Mouse (Mus musculus) CH12.LX (cell line): ENCODE results near the gene Mtmr1. TPM values are rescaled to one million over a fixed set of nuclear protein-coding genes. Genes with fewer than 3 reads are reported as not detected.

Experiments
- DNase-seq: peaks from one replicate; pipeline ENCODE4 v3.0.0-alpha.2; 2013; ENCODE audit errors: extremely low read depth
- H3K27ac ChIP-seq: 2 replicates; pipeline ENCODE4 v1.5.1; 2012; ENCODE audit warnings: low read depth, mild to moderate bottlenecking, control low read depth, moderate library complexity; ENCODE audit not compliant: insufficient read depth
- H3K27me3 ChIP-seq: replicated peaks from 2 replicates; pipeline ENCODE3; 2012; ENCODE audit warnings: inconsistent platforms
- H3K36me3 ChIP-seq, 2 experiments: replicated peaks in 1 of 2; 2 replicates each; pipeline versions ENCODE3 to v1.6.1; 2012; ENCODE audit warnings: inconsistent platforms in 1 of 2, low read length in 1 of 2, mild to moderate bottlenecking in 1 of 2, mixed read lengths in 1 of 2, moderate library complexity in 1 of 2; ENCODE audit not compliant: control insufficient read depth in 1 of 2, insufficient read depth in 1 of 2
- H3K4me1 ChIP-seq, 2 experiments: 2 replicates each; pipeline ENCODE4 v1.6.1; 2012; ENCODE audit warnings: inconsistent platforms in 1 of 2, moderate library complexity in 1 of 2; ENCODE audit not compliant: insufficient read depth in 2 of 2, control insufficient read depth in 1 of 2
- H3K4me2 ChIP-seq: 2 replicates; pipeline ENCODE4 v1.6.1; 2012; ENCODE audit warnings: low read depth, mild to moderate bottlenecking, control low read depth; ENCODE audit not compliant: poor library complexity, insufficient read depth, severe bottlenecking
- H3K4me3 ChIP-seq, 3 experiments: fragments of 150-350 bp in 1 of 3; sonication (generic) in 1 of 3; replicated peaks in 1 of 3; 2 replicates each; pipeline versions ENCODE3 to v1.5.1; 2011 to 2012; ENCODE audit warnings: low read depth in 2 of 3, low read length in 2 of 3, mild to moderate bottlenecking in 2 of 3, moderate library complexity in 2 of 3, control low read depth in 1 of 3, improper control_type of control experiment in 1 of 3, inconsistent platforms in 1 of 3, mixed read lengths in 1 of 3; ENCODE audit not compliant: poor library complexity in 1 of 3
- H3K79me2 ChIP-seq: replicated peaks from 2 replicates; pipeline ENCODE4 v1.6.1; 2012; ENCODE audit warnings: mild to moderate bottlenecking, moderate library complexity; ENCODE audit not compliant: control insufficient read depth, poor library complexity, insufficient read depth, severe bottlenecking; ENCODE audit errors: extremely low read depth
- H3K9ac ChIP-seq: 2 replicates; pipeline ENCODE4 v1.6.1; 2012; ENCODE audit warnings: low read depth, mild to moderate bottlenecking, control low read depth, moderate library complexity; ENCODE audit not compliant: insufficient read depth
- H3K9me3 ChIP-seq: replicated peaks from 2 replicates; pipeline ENCODE3; 2012; ENCODE audit warnings: low read length, inconsistent platforms, mixed read lengths
- BHLHE40 ChIP-seq: IDR thresholded peaks from 2 replicates; pipeline ENCODE4 v1.6.1; 2011; ENCODE audit warnings: mild to moderate bottlenecking, low read depth, low read length, improper control_type of control experiment
- CHD2 ChIP-seq: IDR thresholded peaks from 2 replicates; pipeline ENCODE4 v1.6.1; 2011; ENCODE audit warnings: low read length, improper control_type of control experiment
- CTCF ChIP-seq, 2 experiments: IDR thresholded peaks in 1 of 2; conservative IDR thresholded peaks in 1 of 2; 2 replicates each; pipeline ENCODE4 v1.5.1; 2011 to 2012; ENCODE audit warnings: low read depth in 2 of 2, low read length in 2 of 2, improper control_type of control experiment in 1 of 2, inconsistent platforms in 1 of 2, mild to moderate bottlenecking in 1 of 2, moderate library complexity in 1 of 2
- ELF1 ChIP-seq: IDR thresholded peaks from 2 replicates; pipeline ENCODE4 v1.6.1; 2014; ENCODE audit warnings: low read depth, mild to moderate bottlenecking, inconsistent platforms, low read length, improper control_type of control experiment
- EP300 ChIP-seq: IDR thresholded peaks from 2 replicates; pipeline ENCODE4 v1.6.1; 2011; ENCODE audit warnings: low read length, improper control_type of control experiment
- ETS1 ChIP-seq: conservative IDR thresholded peaks from 2 replicates; pipeline ENCODE4 v1.6.1; 2012; ENCODE audit warnings: low read depth, mild to moderate bottlenecking, inconsistent platforms, low read length, improper control_type of control experiment, moderate library complexity
- IRF4 ChIP-seq: IDR thresholded peaks from 2 replicates; pipeline ENCODE4 v1.6.1; 2014; ENCODE audit warnings: low read depth, mild to moderate bottlenecking, inconsistent platforms, low read length, improper control_type of control experiment
- JUN ChIP-seq: IDR thresholded peaks from 2 replicates; pipeline ENCODE4 v1.6.1; 2011; ENCODE audit warnings: low read depth, mild to moderate bottlenecking, low read length, improper control_type of control experiment, moderate library complexity; ENCODE audit not compliant: insufficient read depth
- MAZ ChIP-seq: IDR thresholded peaks from 2 replicates; pipeline ENCODE4 v1.6.1; 2012; ENCODE audit warnings: low read depth, mild to moderate bottlenecking, inconsistent platforms, low read length, improper control_type of control experiment, moderate library complexity
- MEF2A ChIP-seq: IDR thresholded peaks from 2 replicates; pipeline ENCODE4 v1.6.1; 2014; ENCODE audit warnings: low read depth, mild to moderate bottlenecking, inconsistent platforms, low read length, improper control_type of control experiment, borderline replicate concordance
- MXI1 ChIP-seq: IDR thresholded peaks from 2 replicates; pipeline ENCODE4 v1.6.1; 2011; ENCODE audit warnings: mild to moderate bottlenecking, low read depth, low read length, improper control_type of control experiment
- PAX5 ChIP-seq: IDR thresholded peaks from 2 replicates; pipeline ENCODE4 v1.6.1; 2012; ENCODE audit warnings: low read length, inconsistent platforms, mixed read lengths
- POLR2A ChIP-seq: IDR thresholded peaks from 2 replicates; pipeline ENCODE4 v1.6.1; 2011; ENCODE audit warnings: low read depth, mild to moderate bottlenecking, improper control_type of control experiment, low read length
- RAD21 ChIP-seq: IDR thresholded peaks from 2 replicates; pipeline ENCODE4 v1.6.1; 2011; ENCODE audit warnings: low read depth, mild to moderate bottlenecking, low read length, improper control_type of control experiment, moderate library complexity
- SIN3A ChIP-seq: IDR thresholded peaks from 2 replicates; pipeline ENCODE4 v1.6.1; 2012; ENCODE audit warnings: low read length, improper control_type of control experiment, inconsistent platforms
- SMC3 ChIP-seq: IDR thresholded peaks from 2 replicates; pipeline ENCODE4 v1.6.1; 2011; ENCODE audit warnings: low read depth, low read length, improper control_type of control experiment
- TBP ChIP-seq: conservative IDR thresholded peaks from 2 replicates; pipeline ENCODE4 v1.6.1; 2011; ENCODE audit warnings: low read depth, low read length, improper control_type of control experiment
- ZC3H11A ChIP-seq: IDR thresholded peaks from 2 replicates; pipeline ENCODE4 v1.6.1; 2012; ENCODE audit warnings: low read depth, mild to moderate bottlenecking, inconsistent platforms, low read length, improper control_type of control experiment
- ZKSCAN1 ChIP-seq: IDR thresholded peaks from 2 replicates; pipeline ENCODE4 v1.6.1; 2012; ENCODE audit warnings: low read depth, inconsistent platforms, low read length, improper control_type of control experiment, borderline replicate concordance
- ZMIZ1 ChIP-seq: IDR thresholded peaks from 2 replicates; pipeline ENCODE4 v1.6.1; 2012; ENCODE audit warnings: low read depth, mild to moderate bottlenecking, inconsistent platforms, low read length, improper control_type of control experiment
- ZNF384 ChIP-seq: IDR thresholded peaks from 2 replicates; pipeline ENCODE4 v1.6.1; 2012; ENCODE audit warnings: low read depth, low read length, improper control_type of control experiment, inconsistent platforms
- dilution Hi-C: fragments of 300-500 bp; cut with MboI; formaldehyde crosslinking; loops from 2 replicates; pipeline ENCODE4 v1.14.3; 2020; ENCODE audit warnings: low sequenced_read_pairs; ENCODE audit not compliant: extremely low pct_unique_long_range_greater_than_20kb, extremely low pct_ligation_motif_present
- in situ Hi-C: fragments of 300-500 bp; cut with MboI; formaldehyde crosslinking; loops from 3 replicates; pipeline ENCODE4 v1.14.3; 2019; ENCODE audit warnings: low sequenced_read_pairs, low pct_ligation_motif_present, low pct_unique_long_range_greater_than_20kb, mixed read lengths
- polyA plus RNA-seq: library from polyadenylated mRNA; unstranded; fragments of >175 nt; gene quantifications from 2 replicates; pipeline ENCODE4 v1.2.1, GENCODE M21; 2012; ENCODE audit warnings: low read depth; ENCODE audit not compliant: insufficient read length
- total RNA-seq, 2 experiments: library from RNA; depleted of rRNA; stranded (reverse); fragments of 300-350 nt in 1 of 2; fragments of >200 nt in 1 of 2; gene quantifications; 2 replicates each; pipeline ENCODE4 v1.2.3; 2012 to 2014

Gene Mtmr1
- total and polyA plus RNA-seq, 3 experiments = 15.3 to 35.3 (median 17.5) TPM

DNA sequence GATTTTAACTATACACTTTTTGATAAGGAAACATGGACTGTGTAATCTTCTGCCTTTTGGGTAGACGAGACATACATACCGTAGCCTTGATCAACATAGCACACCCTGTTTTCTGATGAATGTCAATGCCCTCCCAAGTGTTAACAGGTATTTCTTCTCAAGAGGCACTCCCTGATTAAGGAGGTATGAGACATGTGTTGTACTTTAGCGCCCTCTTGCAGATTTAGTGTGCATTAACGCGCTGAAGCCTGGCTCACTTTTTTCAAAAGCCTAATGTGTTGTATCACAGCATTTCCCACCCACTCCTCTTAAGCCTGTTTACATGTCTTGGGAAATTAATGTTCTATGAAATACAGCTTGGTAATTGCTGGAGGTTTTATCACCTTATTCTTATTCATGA is 17.0 kb downstream of the Mtmr1 start:
- in situ Hi-C loops = no loop called here
- no peaks in the 10 kb centered on the region for H3K27me3 ChIP-seq
- no peaks in the 10 kb centered on the region for H3K79me2 ChIP-seq
- H3K36me3 ChIP-seq = peaks cover 3 to 19% of the 10 kb centered on the region in 2 experiments
- peak; percentile 34 for DNase-seq
- H3K4me2 ChIP-seq = no peak overlapping the region
- dilution Hi-C loops = no loop called here
- no peak overlapping the region for H3K4me3 ChIP-seq
- H3K9ac ChIP-seq = no peak overlapping the region
- no peaks in the 10 kb centered on the region for H3K4me1 ChIP-seq
- no peak for TF ChIP-seq ELF1
- TF ChIP-seq EP300 = no peak
- no peak for TF ChIP-seq POLR2A
- no peak for TF ChIP-seq MAZ
- TF ChIP-seq ZKSCAN1 = no peak
- no peak for TF ChIP-seq ZNF384
- TF ChIP-seq CTCF (conservative IDR thresholded peaks at IDR 0.05 in 1 of 2, IDR thresholded peaks at IDR 0.05 in 1 of 2; ENCODE audit: low read depth in 2 of 2, low read length in 2 of 2) = peak; percentile 48 to 71; a peak in 3 of 4 replicates
- TF ChIP-seq ZMIZ1 = no peak
- no peak for TF ChIP-seq BHLHE40
- no peak for TF ChIP-seq SIN3A
- no peak for TF ChIP-seq CHD2
- TF ChIP-seq MEF2A = no peak
- TF ChIP-seq SMC3 = peak; percentile 43
- no peak for TF ChIP-seq ETS1
- peak; percentile 69 for TF ChIP-seq RAD21
- no peak for TF ChIP-seq PAX5
- TF ChIP-seq JUN = no peak
- no peak overlapping the region for H3K27ac ChIP-seq
- no peaks in the 10 kb centered on the region for H3K9me3 ChIP-seq

GRCm38 (mm10) chrX:71396326-71396725 is 31.8 kb downstream of the Mtmr1 start:
- dilution Hi-C loops = no loop called here

More at GRCm38 (mm10) chrX:71396326-71396725, 31.8 kb downstream of the Mtmr1 start:
- in situ Hi-C loops = no loop called here
- Histone ChIP-seq H3K4me3 (no peak overlapping the region), H3K9me3 (no peaks in the 10 kb centered on the region), H3K36me3 (peaks cover 7 to 23% of the 10 kb centered on the region in 2 experiments), H3K79me2 (no peaks in the 10 kb centered on the region), H3K9ac (no peak overlapping the region), H3K27me3 (no peaks in the 10 kb centered on the region), H3K4me1 (peaks cover 0 to 15% of the 10 kb centered on the region in 2 experiments; a peak in 1 of 4 replicates), H3K4me2 (no peak overlapping the region), H3K27ac (no peak overlapping the region)
- TF ChIP-seq BHLHE40 = no peak
- TF ChIP-seq JUN = no peak
- TF ChIP-seq ELF1 = 0 out of 2 replicates have a peak, but pooled peaks have one; percentile 24
- no peak for TF ChIP-seq TBP
- peak; percentile 48; the same call in 1 of the 2 replicates for TF ChIP-seq IRF4
- no peak for TF ChIP-seq ZC3H11A
- no peak for TF ChIP-seq POLR2A
- TF ChIP-seq MXI1 = no peak
- no peak for TF ChIP-seq ZKSCAN1
- peak; percentile 77 for TF ChIP-seq EP300
- no peak for TF ChIP-seq SIN3A
- DNase-seq = peak; percentile 61
